Mouse (Mus musculus) G1E (cell line): ENCODE measurements at regions not wholly inside any gene's neighbourhood (a gene's known extent, or its start where the extent isn't known, plus 50 kb on each side); places are given as distances from the start of the nearest gene placed in this dataset.

Experiments
- CTCF ChIP-seq: IDR thresholded peaks from 2 replicates; pipeline ENCODE4 v1.5.1; 2012; ENCODE audit warnings: low read depth, low read length, inconsistent platforms, mixed read lengths
- GATA1 ChIP-seq: IDR thresholded peaks from 2 replicates; pipeline ENCODE4 v1.6.1; 2012; ENCODE audit warnings: borderline replicate concordance, low read length, inconsistent platforms, mixed read lengths
- TAL1 ChIP-seq: conservative IDR thresholded peaks from 2 replicates; pipeline ENCODE4 v1.6.1; 2012; ENCODE audit warnings: low read depth, low read length, inconsistent platforms, mixed read lengths

GRCm38 (mm10) chr12:45711351-45711750 lies 636.8 kb upstream of the Stxbp6 start:
- TF ChIP-seq CTCF (no peak), GATA1 (no peak), TAL1 (no peak)
